Mouse (Mus musculus) heart, embryonic 14.5 days (tissue): ENCODE results near the gene Cflar. TPM values are rescaled to one million over a fixed set of nuclear protein-coding genes. Genes with fewer than 3 reads are reported as not detected.
A peak's percentile ranks its signal among the peaks of the same experiment; 100 is the strongest.
"Not testable (repeated sequence)": the region's sequence is repeated elsewhere in the genome, so short reads cannot be mapped to it uniquely, and the experiment has no call there.

Experiments
- ATAC-seq: fragments of 200-750 bp; cut with Nextera tagmentation; 2 replicates; pipeline ENCODE4 v1.8.0; 2017; ENCODE audit warnings: low read depth, moderate TSS enrichment; ENCODE audit not compliant: insufficient number of reproducible peaks, insufficient read depth, low FRiP score
- H3K27ac ChIP-seq, 2 experiments: fragments of 200-500 bp in 1 of 2; fragments of 300-500 bp in 1 of 2; sonication (generic) in 1 of 2; replicated peaks in 1 of 2; 2 replicates each; pipeline ENCODE4 v1.5.1; 2012 to 2014; ENCODE audit warnings: low read depth in 2 of 2, low read length in 2 of 2, control low read depth in 1 of 2, mild to moderate bottlenecking in 1 of 2, mixed read lengths in 1 of 2; ENCODE audit not compliant: control insufficient read depth in 1 of 2, insufficient read depth in 1 of 2
- H3K27me3 ChIP-seq: fragments of 300-500 bp; sonication (generic); 2 replicates; pipeline ENCODE4 v1.6.1; 2014; ENCODE audit warnings: mild to moderate bottlenecking, low read length, control low read depth; ENCODE audit not compliant: control insufficient read depth, insufficient read depth
- H3K36me3 ChIP-seq: fragments of 300-500 bp; sonication (generic); 2 replicates; pipeline ENCODE4 v1.6.1; 2014; ENCODE audit warnings: mild to moderate bottlenecking, control low read depth, low read length, mixed read lengths; ENCODE audit not compliant: control insufficient read depth, insufficient read depth
- H3K4me1 ChIP-seq, 2 experiments: fragments of 200-500 bp in 1 of 2; fragments of 300-500 bp in 1 of 2; sonication (generic) in 1 of 2; 2 replicates each; pipeline ENCODE4 v1.6.1; 2012 to 2014; ENCODE audit warnings: low read length in 2 of 2, control low read depth in 1 of 2, mixed read lengths in 1 of 2; ENCODE audit not compliant: control insufficient read depth in 2 of 2, insufficient read depth in 2 of 2
- H3K4me2 ChIP-seq: fragments of 300-500 bp; sonication (generic); 2 replicates; pipeline ENCODE4 v1.6.1; 2014; ENCODE audit warnings: mild to moderate bottlenecking, low read length
- H3K4me3 ChIP-seq, 2 experiments: fragments of 200-500 bp in 1 of 2; fragments of 300-500 bp in 1 of 2; sonication (generic) in 1 of 2; 2 replicates each; pipeline ENCODE4 v1.5.1; 2012 to 2014; ENCODE audit warnings: low read length in 2 of 2, mild to moderate bottlenecking in 2 of 2, control low read depth in 1 of 2, low read depth in 1 of 2, moderate library complexity in 1 of 2; ENCODE audit not compliant: control insufficient read depth in 1 of 2, insufficient read depth in 1 of 2
- H3K9ac ChIP-seq: fragments of 300-500 bp; sonication (generic); 2 replicates; pipeline ENCODE4 v1.6.1; 2014; ENCODE audit warnings: mild to moderate bottlenecking, low read length
- H3K9me3 ChIP-seq: fragments of 300-500 bp; sonication (generic); 2 replicates; pipeline ENCODE4 v1.6.1; 2016; ENCODE audit warnings: low read length, control low read depth; ENCODE audit not compliant: control insufficient read depth
- WGBS: fragments of 180-500 bp; shearing (Covaris S2); extraction: QIAGEN DNeasy Blood & Tissue Kit; methylation state at CpG from one replicate; pipeline ENCODE4 v1.1.7; 2014; 5-methylcytosine and 5-hydroxymethylcytosine counted together
- polyA plus RNA-seq: library from polyadenylated mRNA; unstranded; fragments of >200 nt; fragmentation: Nextera tagmentation; extraction: Ambion mirVana; gene quantifications from 2 replicates; pipeline ENCODE4 v1.2.1, GENCODE M21; 2014

Gene Cflar
- polyA plus RNA-seq, 1 experiment from 2014 or later = 42.2 TPM

DNA sequence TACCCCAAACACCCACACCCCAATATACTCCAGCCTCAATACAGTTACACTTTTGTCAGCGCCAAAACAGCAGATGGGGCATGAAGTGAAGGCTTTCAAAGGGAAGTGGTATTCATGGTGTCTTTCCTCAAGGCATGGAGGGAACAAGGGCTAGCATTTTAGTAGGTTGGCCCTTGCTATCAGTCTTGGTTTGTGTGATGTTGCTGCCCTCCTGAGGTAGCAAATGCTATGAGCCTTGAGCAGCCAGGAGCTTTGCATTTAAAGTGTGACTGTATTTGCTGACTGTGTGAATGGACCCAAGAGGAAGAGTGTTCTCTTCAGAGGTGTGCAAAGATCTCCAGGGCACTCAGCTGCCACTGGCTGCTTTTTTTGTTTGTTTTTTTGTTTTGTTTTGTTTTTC, 13.7 kb upstream of the Cflar start:
- not testable (repeated sequence) for H3K9ac ChIP-seq, H3K4me1 ChIP-seq, ATAC-seq, H3K4me3 ChIP-seq, H3K27me3 ChIP-seq, H3K27ac ChIP-seq, H3K9me3 ChIP-seq, H3K4me2 ChIP-seq, H3K36me3 ChIP-seq
- 65% methylated on average over 1 of the region's 1 CpGs for WGBS

DNA sequence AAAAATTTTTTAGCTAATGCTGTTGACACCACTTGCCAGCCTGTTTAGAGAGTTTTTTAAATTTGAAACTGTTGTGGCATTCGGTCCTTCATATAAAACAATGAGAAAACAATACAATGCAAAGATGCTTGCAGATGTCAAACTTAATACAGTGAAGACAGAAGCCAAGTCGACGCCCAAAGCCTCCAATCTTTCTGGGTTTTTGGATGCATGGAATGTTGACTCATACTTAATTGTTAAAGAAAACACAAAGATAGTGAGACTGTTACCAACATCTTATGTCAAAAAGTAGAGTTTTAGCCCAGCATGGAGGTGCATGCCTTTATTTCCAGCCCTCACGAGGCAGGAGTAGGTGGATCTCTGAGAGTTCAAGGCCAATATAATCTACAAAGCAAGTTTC, 12.5 kb upstream of the Cflar start:
- Histone ChIP-seq H3K27me3 (no peaks in the 10 kb centered on the region), H3K9ac (no peak overlapping the region), H3K27ac (no peak overlapping the region), H3K36me3 (no peaks in the 10 kb centered on the region), H3K4me2 (no peak overlapping the region), H3K4me1 (no peaks in the 10 kb centered on the region), H3K4me3 (no peak overlapping the region), H3K9me3 (no peaks in the 10 kb centered on the region)
- ATAC-seq = no peak
- WGBS = 82% methylated on average over 4 of the region's 4 CpGs

DNA sequence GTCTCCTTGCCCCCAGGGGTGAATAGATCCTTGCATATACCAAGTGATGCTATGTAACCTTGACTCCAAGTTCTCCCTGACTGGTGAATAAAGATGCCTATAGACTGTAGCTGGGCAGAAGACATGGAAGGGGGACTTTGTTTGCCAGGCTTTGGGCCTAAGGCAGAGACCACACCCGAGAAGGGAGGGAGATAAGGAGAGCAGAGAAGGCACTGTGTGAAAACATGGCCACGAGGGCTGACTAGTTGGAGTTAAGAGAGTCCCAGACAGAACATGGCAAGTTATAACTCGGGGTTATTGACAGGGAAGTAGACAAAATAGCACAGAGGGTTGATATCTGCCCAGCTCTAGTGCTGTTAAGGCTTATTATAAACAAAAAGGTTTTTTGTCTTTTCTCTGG, 11.3 kb upstream of the Cflar start:
- Histone ChIP-seq H3K9me3 (no peaks in the 10 kb centered on the region), H3K27ac (no peak overlapping the region), H3K9ac (no peak overlapping the region), H3K36me3 (no peaks in the 10 kb centered on the region), H3K4me2 (no peak overlapping the region), H3K27me3 (no peaks in the 10 kb centered on the region), H3K4me1 (no peaks in the 10 kb centered on the region), H3K4me3 (no peak overlapping the region)
- 36% methylated on average over 3 of the region's 3 CpGs for WGBS
- ATAC-seq = no peak

DNA sequence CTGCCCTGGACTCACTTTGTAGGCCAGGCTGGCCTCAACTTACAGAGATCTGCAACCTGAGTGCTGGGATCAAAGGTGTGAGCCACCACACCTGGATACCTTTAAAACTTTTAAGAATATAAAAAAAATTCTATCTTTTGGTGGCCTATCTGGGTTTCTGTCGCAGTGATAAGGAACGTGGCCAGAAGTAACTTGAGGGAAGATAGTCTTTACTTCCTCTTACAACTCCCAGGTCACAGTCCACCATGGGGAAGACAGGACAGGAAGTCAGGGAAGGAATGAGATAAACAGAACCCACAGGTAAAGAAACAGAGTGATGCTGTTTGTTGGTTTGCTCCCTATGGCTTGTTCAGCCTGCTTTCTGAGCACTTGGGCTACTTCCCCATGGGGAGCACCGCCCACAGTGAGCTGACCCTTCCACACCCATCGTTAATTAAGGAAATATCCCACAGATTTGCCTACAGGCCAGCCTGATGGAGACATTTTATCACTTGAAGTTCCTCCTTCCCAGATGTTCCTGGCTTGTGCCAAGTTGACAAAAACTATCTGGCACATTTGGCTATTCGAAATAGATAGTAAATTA, 10.6 kb upstream of the Cflar start:
- not testable (repeated sequence) for H3K4me3 ChIP-seq

DNA sequence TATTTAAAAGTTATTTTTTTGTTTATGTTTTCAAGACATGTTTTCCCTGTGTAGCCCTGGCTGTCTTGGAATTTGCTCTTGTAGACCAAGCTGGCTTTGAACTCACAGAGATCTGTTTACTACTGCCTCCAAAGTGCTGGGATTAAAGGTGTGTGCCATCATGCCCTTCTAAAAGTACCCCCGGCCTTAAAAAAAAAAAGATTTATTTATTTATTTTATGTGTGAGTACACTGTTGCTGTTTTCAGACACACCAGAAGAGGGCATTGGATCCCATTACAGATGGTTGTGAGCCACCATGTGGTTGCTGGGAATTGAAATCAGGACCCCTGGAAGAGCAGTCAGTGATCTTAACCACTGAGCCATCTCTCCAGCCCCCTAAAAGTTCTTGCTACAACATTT, 1.3 kb upstream of the Cflar start:
- not testable (repeated sequence) for H3K27ac ChIP-seq, H3K27me3 ChIP-seq, H3K4me2 ChIP-seq, H3K9me3 ChIP-seq, H3K4me3 ChIP-seq, H3K9ac ChIP-seq, ATAC-seq
- Histone ChIP-seq H3K4me1 (peaks cover 1 to 10% of the 10 kb centered on the region in 2 experiments; a peak in 2 of 4 replicates), H3K36me3 (peaks cover 12% of the 10 kb centered on the region)
- WGBS = 100% methylated on average over 1 of the region's 1 CpGs

More for the DNA sequence above, 10.6 kb upstream of the Cflar start:
- not testable (repeated sequence) for H3K36me3 ChIP-seq, H3K27ac ChIP-seq, H3K27me3 ChIP-seq, H3K4me2 ChIP-seq, H3K4me1 ChIP-seq, H3K9ac ChIP-seq, ATAC-seq, H3K9me3 ChIP-seq
- WGBS = 49% methylated on average over 4 of the region's 5 CpGs

DNA sequence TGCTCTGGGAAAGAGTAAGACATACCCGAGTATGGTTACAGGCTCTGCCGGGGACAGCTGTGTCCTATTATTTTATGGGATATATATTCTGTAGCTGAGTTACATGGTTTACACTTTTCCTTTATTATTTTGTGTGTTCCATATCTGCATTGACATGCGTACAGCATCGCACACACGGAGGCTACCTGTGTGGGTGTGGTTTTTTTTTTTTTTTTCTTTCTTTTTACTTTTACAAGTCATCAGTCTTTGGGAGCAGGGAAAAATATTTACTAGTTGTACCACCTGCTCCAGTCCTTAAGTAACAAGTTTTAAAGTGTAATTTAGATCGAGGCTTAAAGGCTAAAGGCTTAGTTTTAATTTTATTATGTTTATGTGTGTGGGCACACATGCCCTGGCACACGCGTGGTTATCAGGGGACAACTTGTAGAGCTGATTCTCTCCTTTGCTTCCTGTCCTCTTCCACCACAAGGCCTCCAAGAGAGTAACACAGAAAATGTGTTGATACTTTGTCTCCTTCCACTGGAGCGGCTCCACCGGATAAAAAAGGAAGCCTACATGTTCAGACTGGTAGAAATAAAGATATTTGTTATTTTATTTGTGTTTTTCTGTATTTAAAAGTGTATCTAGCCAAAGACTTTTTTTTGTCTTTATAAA, 470 bp upstream of the Cflar start:
- no peak for ATAC-seq
- WGBS = 48% methylated on average over 10 of the region's 10 CpGs

DNA sequence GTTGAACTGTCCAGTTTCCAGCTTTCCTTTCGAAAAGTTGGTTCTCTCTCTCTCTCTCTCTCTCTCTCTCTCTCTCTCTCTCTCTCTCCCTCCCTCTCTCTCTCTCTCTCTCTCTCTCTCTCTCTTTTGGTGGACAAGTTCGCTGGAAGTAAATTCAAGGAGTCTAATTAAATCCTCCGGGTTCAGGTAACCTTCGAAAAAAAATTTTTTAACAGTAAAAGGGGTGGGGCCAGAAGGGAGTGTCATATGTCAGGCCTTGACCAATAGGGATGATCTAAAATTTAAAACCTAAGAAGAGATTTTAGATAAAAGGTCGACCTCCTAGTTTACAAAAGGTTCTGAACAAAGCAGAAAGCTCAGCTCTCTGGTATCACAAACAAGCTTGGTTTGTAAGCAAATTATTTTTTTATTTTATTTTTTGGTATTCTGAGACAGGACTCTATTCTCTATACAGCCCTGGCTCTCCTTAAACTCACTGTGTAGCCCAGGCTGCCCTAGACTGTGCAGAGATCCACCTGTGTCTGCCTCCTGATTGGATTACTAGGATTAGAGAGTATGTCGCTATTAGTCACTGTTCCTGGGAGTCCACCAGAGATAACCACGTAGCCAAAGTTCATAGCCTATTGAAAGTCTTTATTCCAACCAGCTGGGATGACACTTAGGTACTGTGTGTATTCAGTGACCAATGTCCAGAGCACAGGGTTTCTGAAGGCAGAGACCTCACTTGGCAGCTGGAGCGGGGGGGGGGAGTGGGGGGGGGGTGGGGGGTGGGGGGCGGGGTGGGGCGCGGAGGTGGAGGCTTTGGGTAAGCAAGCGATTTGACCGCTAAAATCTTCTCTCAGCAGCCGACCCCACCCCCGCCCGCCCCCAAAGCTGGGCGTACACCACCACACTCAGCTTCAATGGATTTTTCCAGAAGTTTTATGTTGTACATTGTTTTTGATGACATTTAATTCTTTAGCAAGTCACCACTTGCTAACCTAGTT, 1.1 kb downstream of the Cflar start:
- 12% methylated on average over 17 of the region's 17 CpGs for WGBS
- Histone ChIP-seq H3K4me3 (peak overlapping the region; percentile 74 to 88), H3K36me3 (peaks cover 32% of the 10 kb centered on the region), H3K4me2 (peak overlapping the region; percentile 85), H3K4me1 (peaks cover 2 to 14% of the 10 kb centered on the region in 2 experiments; a peak in 3 of 4 replicates), H3K27ac (peak overlapping the region; percentile 99 to 100), H3K9ac (peak overlapping the region; percentile 95), H3K9me3 (no peaks in the 10 kb centered on the region), H3K27me3 (no peaks in the 10 kb centered on the region)
- peak; percentile 71 for ATAC-seq

More for the DNA sequence above, 470 bp upstream of the Cflar start:
- peak overlapping the region; percentile 99 to 100 for H3K27ac ChIP-seq
- H3K4me1 ChIP-seq = peaks cover 2 to 11% of the 10 kb centered on the region in 2 experiments; a peak in 2 of 4 replicates
- peak overlapping the region; percentile 95 for H3K9ac ChIP-seq
- peak overlapping the region; percentile 85 for H3K4me2 ChIP-seq
- peak overlapping the region; percentile 74 to 88 for H3K4me3 ChIP-seq
- no peaks in the 10 kb centered on the region for H3K27me3 ChIP-seq
- H3K9me3 ChIP-seq = no peaks in the 10 kb centered on the region
- peaks cover 20% of the 10 kb centered on the region for H3K36me3 ChIP-seq
